Mouse (Mus musculus): ENCODE measurements around the gene Zfp207.

DNA sequence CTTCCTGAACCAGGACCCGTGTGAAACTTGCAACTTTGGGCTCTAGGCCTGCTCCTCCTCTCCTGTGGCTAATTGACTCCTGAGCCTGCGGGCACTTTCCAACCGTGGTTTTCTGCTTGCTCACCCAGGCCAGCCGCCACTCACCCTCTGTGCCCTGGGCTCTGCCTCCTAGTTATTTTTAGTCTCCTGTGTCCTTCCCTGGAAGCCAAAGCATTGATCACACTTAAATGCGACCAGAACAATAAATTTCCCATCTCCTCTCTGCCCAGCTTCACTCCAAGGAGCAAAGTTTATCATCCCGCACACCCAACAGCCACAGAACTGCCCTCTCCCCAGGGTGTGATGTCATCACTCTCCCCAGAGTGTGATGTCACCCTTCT is 46.7 kb upstream of the Zfp207 start:
- TF ChIP-seq CTCF (conservative IDR thresholded peaks at IDR 0.05; ENCODE audit: low read length), result no peak
- TF ChIP-seq NANOG (IDR thresholded peaks at IDR 0.05; ENCODE audit: borderline replicate concordance, low read length), result no peak
- TF ChIP-seq POU5F1 (IDR thresholded peaks at IDR 0.05; ENCODE audit: borderline replicate concordance, low read length), result no peak
